Mouse (Mus musculus): ENCODE measurements around the gene Stpg2. TPM values are rescaled to one million over a fixed set of nuclear protein-coding genes. Genes with fewer than 3 reads are reported as not detected.
A peak's percentile ranks its signal among the peaks of the same experiment; 100 is the strongest.

Stpg2 gene
- polyA plus RNA-seq (2015; fragmentation: Nextera tagmentation; extraction: Ambion mirVana): not detected in 2 replicates

- Histone ChIP-seq H3K4me3 (replicated peaks) (peak within 1 kb of the TSS; percentile 67), H3K9ac (peak within 1 kb of the TSS; percentile 22; the same call in 1 of the 2 replicates), H3K36me3 (no peaks in the 10 kb centered on the region), H3K27ac (peak within 1 kb of the TSS; percentile 90), H3K27me3 (replicated peaks) (peaks cover 10% of the 10 kb centered on the region), H3K4me1 (no peaks in the 10 kb centered on the region), H3K4me2 (peak within 1 kb of the TSS; percentile 85), H3K9me3 (no peaks in the 10 kb centered on the region; the same call in 1 of the 2 replicates)
- ATAC-seq (ENCODE audit: insufficient read depth, low FRiP score, low read depth): peak; percentile 98
- under 1% methylated on average over 49 of the region's 49 CpGs for WGBS
Measured at GRCm38 (mm10) chr3:139205444-139205998, at the start of gene Stpg2. Stpg2 (plus strand) TSS chr3:139205694.

- no peak overlapping the region for H3K9ac ChIP-seq
- H3K27ac ChIP-seq: no peak overlapping the region
- no peaks in the 10 kb centered on the region for H3K9me3 ChIP-seq
- H3K4me2 ChIP-seq: no peak overlapping the region
- H3K4me3 ChIP-seq (replicated peaks): no peak overlapping the region
- WGBS: 21% methylated on average over 2 of the region's 2 CpGs
- no peaks in the 10 kb centered on the region for H3K4me1 ChIP-seq
- ATAC-seq (ENCODE audit: insufficient read depth, low FRiP score, low read depth): no peak
- H3K36me3 ChIP-seq: no peaks in the 10 kb centered on the region
- H3K27me3 ChIP-seq (replicated peaks): no peaks in the 10 kb centered on the region
Measured at GRCm38 (mm10) chr3:139162146-139162545, 43.3 kb upstream of the Stpg2 start.

- Histone ChIP-seq H3K27me3 (replicated peaks) (no peaks in the 10 kb centered on the region), H3K4me2 (no peak overlapping the region), H3K36me3 (no peaks in the 10 kb centered on the region), H3K4me1 (no peaks in the 10 kb centered on the region), H3K9me3 (no peaks in the 10 kb centered on the region), H3K4me3 (replicated peaks) (no peak overlapping the region), H3K9ac (no peak overlapping the region), H3K27ac (no peak overlapping the region)
- no peak for ATAC-seq (ENCODE audit: insufficient read depth, low FRiP score, low read depth)
- 74% methylated on average over 4 of the region's 4 CpGs for WGBS
Measured at GRCm38 (mm10) chr3:139162658-139163057, 42.8 kb upstream of the Stpg2 start.

- Histone ChIP-seq H3K27me3 (replicated peaks) (no peaks in the 10 kb centered on the region), H3K4me1 (no peaks in the 10 kb centered on the region), H3K9me3 (no peaks in the 10 kb centered on the region), H3K9ac (no peak overlapping the region), H3K4me3 (replicated peaks) (no peak overlapping the region), H3K4me2 (no peak overlapping the region), H3K27ac (no peak overlapping the region), H3K36me3 (no peaks in the 10 kb centered on the region)
- 58% methylated on average over 4 of the region's 4 CpGs for WGBS
- ATAC-seq (ENCODE audit: insufficient read depth, low FRiP score, low read depth): no peak
Measured at GRCm38 (mm10) chr3:139168510-139169269, 36.8 kb upstream of the Stpg2 start.

GRCm38 (mm10) chr3:139169740-139170139, 35.8 kb upstream of the Stpg2 start:
- no peak for ATAC-seq (ENCODE audit: insufficient read depth, low FRiP score, low read depth)
- Histone ChIP-seq H3K9ac (no peak overlapping the region), H3K9me3 (no peaks in the 10 kb centered on the region), H3K4me1 (no peaks in the 10 kb centered on the region), H3K4me3 (replicated peaks) (no peak overlapping the region), H3K4me2 (no peak overlapping the region), H3K27ac (no peak overlapping the region), H3K27me3 (replicated peaks) (no peaks in the 10 kb centered on the region), H3K36me3 (no peaks in the 10 kb centered on the region)
- WGBS: 60% methylated on average over 1 of the region's 1 CpGs

- Histone ChIP-seq H3K36me3 (no peaks in the 10 kb centered on the region), H3K27ac (no peak overlapping the region), H3K27me3 (replicated peaks) (no peaks in the 10 kb centered on the region), H3K4me3 (replicated peaks) (no peak overlapping the region), H3K9me3 (no peaks in the 10 kb centered on the region; the same call in 1 of the 2 replicates), H3K9ac (no peak overlapping the region), H3K4me1 (no peaks in the 10 kb centered on the region), H3K4me2 (no peak overlapping the region)
- 71% methylated on average over 1 of the region's 1 CpGs for WGBS
- ATAC-seq (ENCODE audit: insufficient read depth, low FRiP score, low read depth): no peak
Measured at GRCm38 (mm10) chr3:139176936-139177335, 28.6 kb upstream of the Stpg2 start.

- ATAC-seq (ENCODE audit: insufficient read depth, low FRiP score, low read depth): no peak
- H3K36me3 ChIP-seq: no peaks in the 10 kb centered on the region
- H3K27me3 ChIP-seq (replicated peaks): no peaks in the 10 kb centered on the region
- no peak overlapping the region for H3K4me3 ChIP-seq (replicated peaks)
- no peak overlapping the region for H3K9ac ChIP-seq
- WGBS: 65% methylated on average over 1 of the region's 1 CpGs
- H3K4me1 ChIP-seq: no peaks in the 10 kb centered on the region
- H3K4me2 ChIP-seq: no peak overlapping the region
- no peak overlapping the region for H3K27ac ChIP-seq
- no peaks in the 10 kb centered on the region for H3K9me3 ChIP-seq
Measured at GRCm38 (mm10) chr3:139191541-139191940, 14.0 kb upstream of the Stpg2 start.

GRCm38 (mm10) chr3:139193917-139194316, 11.6 kb upstream of the Stpg2 start:
- Histone ChIP-seq H3K27ac (no peak overlapping the region), H3K9me3 (no peaks in the 10 kb centered on the region), H3K4me3 (replicated peaks) (no peak overlapping the region), H3K27me3 (replicated peaks) (no peaks in the 10 kb centered on the region), H3K4me2 (no peak overlapping the region), H3K9ac (no peak overlapping the region), H3K36me3 (no peaks in the 10 kb centered on the region), H3K4me1 (no peaks in the 10 kb centered on the region)
- ATAC-seq (ENCODE audit: insufficient read depth, low FRiP score, low read depth): no peak

GRCm38 (mm10) chr3:139198412-139198811, 7.1 kb upstream of the Stpg2 start:
- 55% methylated on average over 3 of the region's 3 CpGs for WGBS
- peaks cover 8% of the 10 kb centered on the region for H3K27me3 ChIP-seq (replicated peaks)
- H3K27ac ChIP-seq: no peak overlapping the region
- no peak overlapping the region for H3K9ac ChIP-seq
- no peak overlapping the region for H3K4me3 ChIP-seq (replicated peaks)
- no peaks in the 10 kb centered on the region for H3K36me3 ChIP-seq
- no peaks in the 10 kb centered on the region for H3K4me1 ChIP-seq
- no peaks in the 10 kb centered on the region for H3K9me3 ChIP-seq
- no peak for ATAC-seq (ENCODE audit: insufficient read depth, low FRiP score, low read depth)
- no peak overlapping the region for H3K4me2 ChIP-seq

GRCm38 (mm10) chr3:139200324-139200723, 5.2 kb upstream of the Stpg2 start:
- no peak overlapping the region for H3K4me2 ChIP-seq
- H3K9ac ChIP-seq: no peak overlapping the region
- ATAC-seq (ENCODE audit: insufficient read depth, low FRiP score, low read depth): no peak
- H3K4me1 ChIP-seq: no peaks in the 10 kb centered on the region
- no peak overlapping the region for H3K4me3 ChIP-seq (replicated peaks)
- H3K27me3 ChIP-seq (replicated peaks): peaks cover 10% of the 10 kb centered on the region
- WGBS: 74% methylated on average over 3 of the region's 3 CpGs
- H3K27ac ChIP-seq: no peak overlapping the region
- no peaks in the 10 kb centered on the region for H3K36me3 ChIP-seq
- H3K9me3 ChIP-seq: no peaks in the 10 kb centered on the region; the same call in 1 of the 2 replicates

- Histone ChIP-seq H3K27ac (no peak overlapping the region), H3K4me1 (no peaks in the 10 kb centered on the region), H3K9me3 (no peaks in the 10 kb centered on the region), H3K9ac (no peak overlapping the region), H3K27me3 (replicated peaks) (no peaks in the 10 kb centered on the region), H3K4me3 (replicated peaks) (no peak overlapping the region), H3K36me3 (no peaks in the 10 kb centered on the region), H3K4me2 (no peak overlapping the region)
- ATAC-seq (ENCODE audit: insufficient read depth, low FRiP score, low read depth): no peak
- WGBS: 65% methylated on average over 9 of the region's 9 CpGs
Measured at GRCm38 (mm10) chr3:139216945-139217344, 11.5 kb downstream of the Stpg2 start.

GRCm38 (mm10) chr3:139225123-139225522, 19.6 kb downstream of the Stpg2 start:
- H3K9me3 ChIP-seq: no peaks in the 10 kb centered on the region
- H3K9ac ChIP-seq: no peak overlapping the region
- no peaks in the 10 kb centered on the region for H3K27me3 ChIP-seq (replicated peaks)
- no peak overlapping the region for H3K4me2 ChIP-seq
- no peak overlapping the region for H3K27ac ChIP-seq
- WGBS: 76% methylated on average over 3 of the region's 3 CpGs
- H3K4me1 ChIP-seq: no peaks in the 10 kb centered on the region
- no peak for ATAC-seq (ENCODE audit: insufficient read depth, low FRiP score, low read depth)
- no peaks in the 10 kb centered on the region for H3K36me3 ChIP-seq
- H3K4me3 ChIP-seq (replicated peaks): no peak overlapping the region

Data from stomach, embryonic 15.5 days (tissue).